Comparison of ENCODE assay signal across 10 mouse cellular contexts in genomic region chr12:16157896-16158295, GRCm38 (mm10).
DNase-seq lines count a peak whose midpoint lies in the region; ATAC-seq lines count a peak whose summit lies in the region.
"Had no signal": no experiment of that assay in that cellular context is flagged by ENCODE, and none has a peak within 500 bp of the region (broad histone marks: within the 10 kb centered on the region; RNA-seq: fewer than 3 reads in every experiment).

No protein-coding gene starts in this region.

- no peaks in the 10 kb centered on the region for H3K4me1 ChIP-seq in kidney, embryonic 14.5 days (ENCODE audit: control insufficient read depth, insufficient read depth, low read length)

- ATAC-seq in kidney, embryonic 14.5 days (ENCODE audit: low FRiP score, low TSS enrichment): no peak
- ATAC-seq in CD4-positive, CD25-positive, alpha-beta regulatory T cell, adult 4 months: no peak

- H3K36me3 ChIP-seq in kidney, embryonic 14.5 days (ENCODE audit: control insufficient read depth, insufficient read depth, low read length): no peaks in the 10 kb centered on the region

- WGBS in kidney, embryonic 14.5 days: 79% methylated on average over 7 of the region's 7 CpGs

- DNase-seq in kidney, adult 8-10 months: peak; percentile 36 to 45
- DNase-seq in adrenal gland, adult 18-20 months (ENCODE audit: low spot score in 2 of 2): peak; percentile 42 to 49
- peak; percentile 59 for DNase-seq in brain, adult 2 months (ENCODE audit: low read depth, low spot score)
- peak; percentile 47 to 66 for DNase-seq in heart, adult 9 months (ENCODE audit: low spot score in 2 of 2)
- no peak for DNase-seq in B cell, adult 2 months
- DNase-seq: midbrain, embryonic 14.5 days; right cerebral cortex, postnatal 25 days had no signal

- no peaks in the 10 kb centered on the region for H3K27me3 ChIP-seq in kidney, embryonic 14.5 days (ENCODE audit: control insufficient read depth, insufficient read depth, low read length)

- H3K27ac ChIP-seq in kidney, embryonic 14.5 days (ENCODE audit: low read depth, low read length): no peak overlapping the region
- H3K27ac ChIP-seq: liver, embryonic 14.5 days had no signal

- H3K9me3 ChIP-seq in kidney, embryonic 14.5 days (ENCODE audit: control insufficient read depth, low read length): no peaks in the 10 kb centered on the region

- H3K4me3 ChIP-seq in kidney, embryonic 14.5 days (ENCODE audit: low read length): no peak overlapping the region

- H3K9ac ChIP-seq in kidney, embryonic 14.5 days (ENCODE audit: low read depth, low read length): no peak overlapping the region
- H3K9ac ChIP-seq: liver, embryonic 14.5 days had no signal

- H3K4me2 ChIP-seq in kidney, embryonic 14.5 days (replicated peaks; ENCODE audit: low read depth, low read length): no peak overlapping the region

Comparison
In these comparisons a context has a peak if more than half of its experiments do, and no peak if none do; other contexts are left out.
1. DNase-seq: peak in kidney, adult 8-10 months (2 of 2), adrenal gland, adult 18-20 months (2 of 2), brain, adult 2 months (single experiment) and heart, adult 9 months (2 of 2); none in B cell, adult 2 months (0 of 2).